Mouse (Mus musculus) liver, postnatal 0 days (tissue): Measurements from ENCODE around the gene Fosb.
A peak's percentile ranks its signal among the peaks of the same experiment; 100 is the strongest.

Source experiments
- CTCF ChIP-seq: sonication (generic); IDR thresholded peaks from 2 replicates; pipeline ENCODE4 v1.5.1; 2016; ENCODE audit warnings: antibody characterized with exemption, low read depth
- EP300 ChIP-seq: IDR thresholded peaks from 2 replicates; pipeline ENCODE4 v1.6.1; 2016; ENCODE audit warnings: antibody characterized with exemption, low read depth, mild to moderate bottlenecking

GRCm38 (mm10) chr7:19343210-19343808, 33.5 kb upstream of the Fosb start:
- TF ChIP-seq CTCF (peak; percentile 96), EP300 (no peak)
